Mouse (Mus musculus) forelimb bud, embryonic 11.5 days (tissue): ENCODE results near the gene Ccdc151.

Experiments used
- DNase-seq: peaks from one replicate; pipeline ENCODE4 v3.0.0-alpha.2; 2012; ENCODE audit warnings: low read depth, low spot score

Ccdc151 gene

DNA sequence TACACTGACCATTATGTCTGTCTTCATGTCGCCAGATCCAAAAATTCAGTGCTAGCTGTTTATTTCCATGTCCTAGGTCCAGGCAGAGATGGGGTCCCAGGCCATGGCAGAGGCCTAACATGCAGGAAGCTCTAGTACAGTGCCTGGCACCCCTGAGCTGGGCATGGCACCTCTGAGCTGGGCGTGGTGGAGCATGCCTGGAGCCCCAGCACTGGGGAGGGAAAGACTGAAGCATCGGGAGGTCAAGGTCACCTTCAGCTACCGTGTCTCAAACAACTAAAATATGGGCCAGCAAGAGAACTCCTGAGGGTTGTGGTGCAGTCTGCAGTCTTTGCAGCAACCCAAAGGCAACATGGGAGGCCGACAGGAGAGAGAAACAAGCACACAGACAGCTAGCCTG is 44.1 kb downstream of the Ccdc151 start:
- DNase-seq, result no peak

DNA sequence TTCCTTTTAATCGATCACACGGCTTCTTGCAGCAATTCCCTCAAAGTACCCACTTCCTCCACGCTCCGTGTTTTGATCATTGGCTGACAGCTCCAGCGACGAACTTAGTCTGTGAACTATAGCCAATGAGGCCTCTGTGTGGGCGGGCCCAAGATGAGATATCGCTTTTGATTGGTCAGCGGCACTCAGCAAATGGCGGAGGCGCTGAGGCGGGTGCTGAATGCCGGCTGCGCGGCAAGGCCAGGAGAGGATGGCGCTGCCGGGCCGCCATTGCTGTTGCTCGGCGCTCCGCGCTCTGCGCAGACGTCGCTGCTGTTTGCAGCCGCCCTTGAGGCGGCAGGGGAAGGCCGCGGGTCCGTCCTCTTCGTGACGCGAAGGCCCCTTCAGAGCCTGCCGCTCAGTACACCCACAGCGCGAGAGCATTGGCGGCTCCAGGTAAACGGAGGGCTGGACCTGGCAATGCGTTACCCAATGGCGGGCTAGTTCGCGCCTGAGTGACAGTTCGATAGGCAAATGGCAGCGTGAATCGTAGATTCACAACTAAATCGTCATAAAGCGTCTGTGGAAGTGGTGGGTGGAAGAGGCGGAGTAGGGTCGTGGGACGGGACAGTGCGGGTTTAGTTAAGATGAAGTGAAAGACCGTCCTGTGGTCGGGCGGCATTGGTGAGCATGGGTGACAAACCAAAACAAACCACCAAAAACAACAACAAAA is 46.7 kb downstream of the Ccdc151 start, which contains the start of gene Swsap1:
TSS of gene Swsap1 (plus strand) at position 186 of the 712 bp plus-strand sequence.
- peak; percentile 98 for DNase-seq

DNA sequence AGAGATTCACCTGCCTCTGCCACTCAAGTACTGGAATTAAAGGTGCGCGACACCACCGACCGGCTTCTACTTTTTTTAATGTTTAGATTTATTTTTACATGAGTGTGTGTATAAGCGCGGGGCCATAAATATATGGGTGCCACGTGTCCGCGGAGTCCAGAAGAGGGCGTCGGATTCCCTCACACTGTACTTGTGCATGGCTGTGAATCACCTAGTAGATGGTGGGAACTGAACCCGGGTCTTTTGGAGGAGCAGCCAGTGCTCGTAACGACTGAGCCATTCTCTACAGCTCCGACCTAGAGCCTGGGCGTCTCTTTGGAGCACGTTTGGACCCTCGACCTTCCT is 47.2 kb downstream of the Ccdc151 start:
- DNase-seq, result no peak

DNA sequence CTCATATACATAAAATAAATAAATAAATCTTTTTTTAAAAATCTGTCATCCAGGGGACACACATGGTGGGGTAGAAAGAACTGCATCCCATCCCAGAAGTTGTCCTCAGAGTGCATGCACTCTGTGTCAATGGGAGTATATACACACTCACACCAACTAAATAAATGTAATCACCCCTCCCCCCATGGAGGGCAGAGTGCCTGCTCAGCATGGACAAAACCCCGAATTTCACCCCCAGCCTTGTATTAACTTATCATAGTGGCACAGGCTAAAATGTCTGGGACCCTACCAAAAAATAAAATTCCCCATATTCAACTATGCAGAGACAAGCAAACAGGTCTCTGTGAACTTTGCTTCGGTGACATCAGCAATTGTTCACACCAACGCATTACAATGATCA is 47.8 kb downstream of the Ccdc151 start:
- DNase-seq, result no peak

DNA sequence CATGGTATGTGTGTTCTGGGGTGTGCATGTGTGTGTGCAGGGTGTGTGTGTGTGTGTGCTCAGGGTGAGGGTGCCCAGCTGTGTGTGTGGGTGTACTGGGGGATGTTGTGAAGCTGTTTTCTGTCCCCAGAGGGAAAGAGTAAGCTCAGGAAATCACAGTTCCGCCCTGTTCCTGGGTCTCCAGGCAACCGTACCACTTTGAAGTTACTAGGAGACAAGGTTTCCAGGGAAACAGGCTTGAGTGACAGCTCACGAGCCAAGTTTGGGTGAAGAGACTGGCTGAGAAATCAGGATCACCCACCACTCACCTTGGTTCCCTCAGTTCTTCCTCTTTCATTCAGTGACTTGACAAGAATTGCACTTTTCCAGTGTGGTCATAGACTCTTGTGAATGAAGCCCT is 48.8 kb downstream of the Ccdc151 start:
- DNase-seq, result no peak

DNA sequence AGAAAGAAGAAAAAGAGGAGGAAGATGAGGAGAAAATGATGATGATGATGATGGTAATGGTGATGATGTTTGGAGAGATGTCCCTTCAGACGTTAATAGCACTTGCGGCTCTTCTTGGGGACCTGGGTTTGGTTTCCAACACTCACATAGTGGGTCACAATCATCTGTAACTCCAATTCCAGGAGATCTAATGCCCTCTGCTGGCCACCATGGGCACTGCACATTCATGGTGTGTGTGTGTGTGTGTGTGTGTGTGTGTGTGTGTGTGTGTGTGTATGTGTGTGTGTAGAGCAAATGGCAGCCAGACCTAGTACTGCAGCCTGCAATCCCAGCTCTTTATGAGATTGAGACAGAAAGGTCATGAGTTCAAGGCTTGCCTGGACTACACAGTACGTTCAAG is 50.5 kb downstream of the Ccdc151 start:
- no peak for DNase-seq

DNA sequence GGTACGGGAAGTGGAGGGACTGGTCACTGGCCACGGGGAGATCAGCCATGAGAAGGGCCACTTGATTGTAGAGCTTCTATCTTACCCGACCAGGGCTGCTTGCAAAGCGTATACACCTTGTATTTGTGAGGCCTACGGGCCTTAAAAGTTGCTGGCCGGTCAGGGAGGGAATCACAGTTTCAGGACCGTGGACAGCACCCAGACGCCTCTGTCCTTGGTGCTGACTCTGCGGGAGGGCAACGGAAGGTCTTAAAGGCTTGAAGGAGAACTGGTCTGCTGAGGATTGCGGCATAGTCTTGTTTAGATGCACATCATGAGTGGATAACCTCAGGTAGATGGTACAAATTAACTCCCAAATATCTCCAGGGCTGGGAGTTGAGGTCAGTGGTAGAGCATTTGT is 52.1 kb downstream of the Ccdc151 start:
- peak; percentile 82 for DNase-seq

DNA sequence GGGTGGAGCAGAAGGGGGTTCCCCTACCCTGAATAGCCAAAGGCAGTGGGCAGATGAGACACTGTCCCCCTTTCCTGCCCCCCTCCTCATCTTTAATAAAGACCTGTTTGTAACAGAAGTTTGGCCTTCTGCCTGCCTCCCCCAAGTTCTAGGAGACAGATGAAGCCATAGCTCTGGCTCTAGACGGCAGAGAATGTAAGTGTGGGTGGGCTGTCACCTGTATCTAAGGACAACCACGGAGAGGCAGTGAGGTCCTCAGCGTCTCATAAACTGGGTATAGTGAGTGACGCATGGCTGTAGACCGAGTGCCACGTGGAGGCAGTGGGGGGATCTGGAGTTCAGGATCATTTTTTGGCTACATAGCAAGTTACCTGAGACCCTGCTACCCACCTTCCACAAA is 53.6 kb downstream of the Ccdc151 start:
- no peak for DNase-seq

DNA sequence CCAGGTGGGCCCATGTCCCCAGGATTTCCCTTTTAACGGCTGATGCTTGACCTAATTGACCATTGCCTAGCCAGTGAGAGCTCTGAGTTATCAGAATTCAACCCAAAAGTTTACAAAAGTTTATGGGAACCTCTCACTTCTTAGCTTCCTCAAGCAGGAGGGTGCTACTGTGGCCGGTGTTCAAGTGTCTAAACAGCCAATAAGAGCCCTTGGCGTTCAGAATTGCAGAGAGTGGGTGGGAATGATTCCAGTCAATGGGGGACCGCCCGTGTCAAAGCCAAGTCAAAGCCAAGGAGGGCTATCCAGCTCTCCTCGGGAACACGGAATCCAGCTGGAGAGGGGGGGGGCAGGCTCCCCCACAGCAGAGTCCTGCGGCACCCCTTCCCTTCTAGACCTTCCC is 54.3 kb downstream of the Ccdc151 start:
- no peak for DNase-seq

DNA sequence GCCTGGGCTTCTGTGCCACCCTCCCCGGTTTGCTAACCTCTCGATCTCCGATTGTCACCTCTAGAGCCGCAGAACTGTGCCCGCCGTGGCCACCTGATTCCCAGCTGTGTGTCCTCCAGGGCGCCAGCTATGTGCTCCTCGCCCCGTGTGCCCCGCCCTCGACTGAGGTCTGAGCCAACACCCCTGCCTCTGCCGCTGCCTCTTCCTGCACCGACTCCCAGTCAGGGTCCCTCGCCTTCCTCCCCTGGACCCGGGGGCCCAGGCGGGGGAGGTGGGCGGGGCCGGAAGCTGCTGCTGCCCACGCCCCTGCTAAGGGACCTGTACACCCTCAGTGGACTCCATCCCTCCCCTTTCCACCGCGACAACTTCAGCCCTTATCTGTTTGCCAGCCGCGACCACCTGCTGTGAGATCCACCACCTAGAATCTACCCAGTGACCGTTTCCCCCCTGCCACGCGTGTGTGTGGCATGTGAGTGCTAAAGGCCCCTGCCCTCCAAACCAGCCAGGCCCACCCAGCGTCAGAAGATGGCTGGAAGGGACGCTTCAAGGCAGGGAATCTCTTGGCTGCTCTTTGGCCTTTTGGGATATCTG is 54.8 kb downstream of the Ccdc151 start:
- DNase-seq, result no peak

DNA sequence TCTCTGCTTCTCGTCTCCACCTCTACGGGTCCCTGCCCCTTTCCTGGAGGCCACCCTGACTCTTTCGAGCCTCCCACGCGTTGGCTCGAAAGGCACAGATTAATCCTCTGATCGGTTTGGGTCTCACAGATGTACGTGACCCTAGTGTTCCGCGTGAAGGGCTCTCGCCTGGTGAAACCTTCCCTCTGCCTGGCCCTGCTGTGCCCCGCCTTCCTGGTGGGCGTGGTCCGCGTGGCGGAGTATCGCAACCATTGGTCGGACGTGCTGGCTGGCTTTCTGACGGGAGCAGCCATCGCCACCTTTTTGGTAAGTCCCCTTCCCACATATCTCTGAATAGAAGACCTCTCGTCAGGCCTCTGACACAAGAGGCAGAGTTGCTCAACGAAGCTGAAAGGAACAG is 58.2 kb downstream of the Ccdc151 start:
- no peak for DNase-seq

DNA sequence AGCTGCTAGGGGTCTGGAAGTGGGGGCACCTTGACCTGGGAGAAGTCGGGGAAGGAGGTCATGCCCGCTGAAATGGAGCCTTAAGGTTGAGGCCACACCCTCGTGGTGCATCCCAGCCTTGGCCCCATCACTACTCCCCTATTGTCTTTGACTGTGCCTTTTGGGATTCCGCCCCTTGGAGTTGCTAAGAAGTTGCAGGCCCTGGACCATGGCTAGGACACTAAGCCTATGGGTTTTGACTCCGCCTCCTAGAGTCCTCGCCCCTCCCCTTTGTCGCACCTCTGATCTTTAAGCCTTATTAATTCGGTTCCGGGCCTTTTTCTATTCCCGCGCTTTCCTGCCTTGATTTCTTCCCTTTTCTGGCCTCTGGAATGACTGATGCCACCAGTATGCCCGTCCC is 58.8 kb downstream of the Ccdc151 start:
- DNase-seq, result no peak

DNA sequence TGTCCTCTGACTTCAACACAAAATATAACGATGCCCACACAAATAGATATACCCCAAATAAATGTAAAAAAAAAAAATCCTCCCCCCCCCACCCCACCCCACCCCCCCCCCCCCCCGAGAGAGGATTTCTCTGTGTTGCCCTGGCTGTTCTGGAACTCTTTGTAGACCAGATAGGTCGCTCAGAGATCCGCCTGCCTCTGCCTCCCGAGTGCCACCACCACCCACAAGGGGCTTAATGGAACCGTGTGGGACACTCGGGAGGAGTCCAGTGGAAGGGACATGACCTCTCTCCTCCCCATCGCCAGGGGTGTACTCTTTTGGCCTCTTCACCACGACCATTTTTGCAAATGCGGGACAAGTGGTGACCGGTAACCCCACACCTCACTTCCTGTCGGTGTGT is 59.4 kb downstream of the Ccdc151 start:
- no peak for DNase-seq
